8 mouse cellular contexts compared by ENCODE assay signal in genomic region chr9:58902869-58903585, GRCm38 (mm10).
A peak's percentile ranks its signal among the peaks of the same experiment; 100 is the strongest.
DNase-seq lines count a peak whose midpoint lies in the region; TF ChIP-seq lines count a peak whose summit lies in the region.

No protein-coding gene starts in this region.

- H3K27ac ChIP-seq in thymus, adult 2 months (ENCODE audit: control insufficient read depth, insufficient read depth, low read length) = no peak overlapping the region

- no peaks in the 10 kb centered on the region for H3K27me3 ChIP-seq in thymus, adult 2 months (ENCODE audit: control insufficient read depth, insufficient read depth, low read length)

- no peaks in the 10 kb centered on the region for H3K36me3 ChIP-seq in thymus, adult 2 months (ENCODE audit: control insufficient read depth, insufficient read depth, low read length)

- H3K4me1 ChIP-seq in thymus, adult 2 months (replicated peaks; ENCODE audit: control insufficient read depth, insufficient read depth, low read length) = no peaks in the 10 kb centered on the region

- 48% methylated on average over 6 of the region's 6 CpGs for WGBS in thymus, adult 2 months

- no peak for TF ChIP-seq CTCF in thymus, adult 2 months (IDR thresholded peaks at IDR 0.05; ENCODE audit: borderline replicate concordance, control insufficient read depth, extremely low read depth, insufficient read depth, low read length, poor library complexity)

- no peak overlapping the region for H3K4me3 ChIP-seq in thymus, adult 2 months (ENCODE audit: control insufficient read depth, insufficient read depth, low read length)

- intact Hi-C loops in heart, postnatal 14 days (cut with DNase I) = loop anchor here (5.0 kb wide), 2 partner anchors 104 to 379 kb away; no protein-coding TSS in a partner anchor
- intact Hi-C loops in left cerebral cortex, postnatal 4 days (cut with DNase I) = no loop called here

- DNase-seq in adrenal gland, adult (ENCODE audit: inconsistent age in 2 of 2, low spot score in 1 of 2) = peak; percentile 27 to 77
- DNase-seq in adrenal gland, postnatal 4 days (ENCODE audit: low spot score in 2 of 2) = no peak
- DNase-seq in thymus, adult 2 months = peak; percentile 17
- DNase-seq in thymus, adult 18-20 months = no peak
- DNase-seq in cerebellum, postnatal 4 days (ENCODE audit: low spot score in 2 of 2) = peak; percentile 30 to 52
- DNase-seq in heart, postnatal 14 days = peak; percentile 49 to 75
- DNase-seq in left cerebral cortex, postnatal 4 days = peak; percentile 41
- peak; percentile 42 to 68 for DNase-seq in right cerebral cortex, postnatal 10 days (ENCODE audit: low spot score in 2 of 2)

- no peak for TF ChIP-seq POLR2A in thymus, adult 2 months (IDR thresholded peaks at IDR 0.05; ENCODE audit: control insufficient read depth, extremely low read depth, insufficient read depth, low read length, poor library complexity)

Comparison
In these comparisons a context has a peak if more than half of its experiments do, and no peak if none do; other contexts are left out.
1. DNase-seq: peak in adrenal gland, adult (2 of 2), thymus, adult 2 months (single experiment), cerebellum, postnatal 4 days (2 of 2), heart, postnatal 14 days (2 of 2), left cerebral cortex, postnatal 4 days (single experiment) and right cerebral cortex, postnatal 10 days (2 of 2); none in adrenal gland, postnatal 4 days (0 of 2) and thymus, adult 18-20 months (0 of 2).